Mouse (Mus musculus): ENCODE measurements around the gene Zfp972.
"Not testable (repeated sequence)": the region's sequence is repeated elsewhere in the genome, so short reads cannot be mapped to it uniquely, and the experiment has no call there.

DNA sequence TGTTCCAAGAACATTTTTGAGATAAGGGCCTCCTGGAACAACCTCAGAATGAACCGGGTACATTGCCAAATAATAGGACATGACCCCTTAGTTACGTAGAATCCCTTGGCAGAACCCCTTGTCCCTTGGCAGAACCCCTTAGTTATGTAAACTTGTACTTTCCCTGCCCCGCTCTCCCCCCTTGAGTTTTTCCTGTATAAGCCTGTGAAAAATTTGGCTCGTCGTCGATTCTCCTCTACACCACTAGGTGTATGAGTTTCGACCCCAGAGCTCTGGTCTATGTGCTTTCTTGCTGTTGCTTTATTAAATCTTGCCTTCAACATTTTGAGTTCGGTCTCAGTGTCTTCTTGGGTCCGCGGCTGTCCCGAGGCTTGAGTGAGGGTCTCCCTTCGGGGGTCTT lies 22.1 kb downstream of the Zfp972 start:
- not testable (repeated sequence) for TF ChIP-seq CTCF (IDR thresholded peaks at IDR 0.05; ENCODE audit: borderline replicate concordance, insufficient read depth, low read length); POLR2A (IDR thresholded peaks at IDR 0.05; ENCODE audit: low read depth, low read length)
